9 mouse cellular contexts compared by ENCODE assay signal in the genomic region with DNA sequence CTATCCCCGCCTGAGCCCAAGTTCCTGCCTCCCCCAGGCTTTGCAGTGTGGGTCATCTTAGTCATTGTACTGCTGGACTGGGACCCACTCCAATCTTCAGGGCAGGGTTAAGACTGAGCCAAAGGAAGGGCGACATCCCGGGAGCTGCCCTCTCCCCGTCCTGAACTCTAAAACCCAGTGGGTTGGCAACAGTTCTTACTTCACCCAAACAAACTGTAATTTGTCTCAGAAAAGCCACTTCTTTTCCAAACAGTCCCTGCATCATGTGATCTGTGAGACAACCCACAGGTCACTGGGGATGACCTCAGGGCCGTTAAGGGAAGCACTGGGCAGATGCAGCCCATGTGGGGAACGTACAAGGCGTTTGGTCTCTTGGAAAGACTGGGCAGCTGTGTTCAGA. TPM values are rescaled to one million over a fixed set of nuclear protein-coding genes. Genes with fewer than 3 reads are reported as not detected.
A peak's percentile ranks its signal among the peaks of the same experiment; 100 is the strongest.
DNase-seq lines count a peak whose midpoint lies in the region; ATAC-seq lines count a peak whose summit lies in the region.
"Had no signal": no experiment of that assay in that cellular context is flagged by ENCODE, and none has a peak within 500 bp of the region (broad histone marks: within the 10 kb centered on the region; RNA-seq: fewer than 3 reads in every experiment).

No protein-coding gene starts in this region.

- peaks cover 63% of the 10 kb centered on the region for H3K4me1 ChIP-seq in heart, embryonic 12.5 days (replicated peaks)
- H3K4me1 ChIP-seq in midbrain, embryonic 16.5 days (ENCODE audit: control insufficient read depth, insufficient read depth, low read length): no peaks in the 10 kb centered on the region

- H3K4me2 ChIP-seq in heart, embryonic 12.5 days: no peak overlapping the region
- H3K4me2 ChIP-seq in midbrain, embryonic 16.5 days (ENCODE audit: low read length): no peak overlapping the region
- H3K4me2 ChIP-seq: embryonic facial prominence, embryonic 12.5 days had no signal

- H3K9ac ChIP-seq in heart, embryonic 12.5 days: no peak overlapping the region
- H3K9ac ChIP-seq in midbrain, embryonic 16.5 days (ENCODE audit: low read depth, low read length): no peak overlapping the region
- H3K9ac ChIP-seq: embryonic facial prominence, embryonic 12.5 days had no signal

- H3K9me3 ChIP-seq in heart, embryonic 12.5 days (replicated peaks): no peaks in the 10 kb centered on the region
- no peaks in the 10 kb centered on the region for H3K9me3 ChIP-seq in midbrain, embryonic 16.5 days (replicated peaks; ENCODE audit: control insufficient read depth, low read length, poor library complexity, severe bottlenecking)
- H3K9me3 ChIP-seq: embryonic facial prominence, embryonic 12.5 days had no signal

- H3K36me3 ChIP-seq in heart, embryonic 12.5 days: peaks cover 85% of the 10 kb centered on the region
- no peaks in the 10 kb centered on the region for H3K36me3 ChIP-seq in midbrain, embryonic 16.5 days (ENCODE audit: control insufficient read depth, insufficient read depth, low read length)
- H3K36me3 ChIP-seq: embryonic facial prominence, embryonic 12.5 days had no signal

- 67% methylated on average over 7 of the region's 7 CpGs for WGBS in heart, embryonic 12.5 days
- 63% methylated on average over 7 of the region's 7 CpGs for WGBS in midbrain, embryonic 16.5 days

- H3K4me3 ChIP-seq in heart, embryonic 12.5 days: no peak overlapping the region
- H3K4me3 ChIP-seq in midbrain, embryonic 16.5 days (ENCODE audit: low read depth, low read length): no peak overlapping the region
- H3K4me3 ChIP-seq: embryonic facial prominence, embryonic 12.5 days had no signal

- DNase-seq in heart, adult 11 months: peak; percentile 98
- peak; percentile 50 for DNase-seq in fibroblast of lung, adult 2 months (ENCODE audit: low read depth)
- peak; percentile 79 to 86 for DNase-seq in kidney, postnatal 36 days
- peak; percentile 55 for DNase-seq in skeletal muscle tissue, adult 2 months (ENCODE audit: low read depth, low spot score)
- DNase-seq in layer of hippocampus, adult 9-11 months: no peak
- DNase-seq in right cerebral cortex, postnatal 10 days (ENCODE audit: low spot score in 2 of 2): no peak

- ATAC-seq in heart, embryonic 12.5 days (ENCODE audit: insufficient number of reproducible peaks, low FRiP score): no peak
- no peak for ATAC-seq in midbrain, embryonic 16.5 days

- H3K27ac ChIP-seq in heart, embryonic 12.5 days (ENCODE audit: poor library complexity, severe bottlenecking): no peak overlapping the region
- H3K27ac ChIP-seq in midbrain, embryonic 16.5 days (ENCODE audit: low read length): no peak overlapping the region
- H3K27ac ChIP-seq: embryonic facial prominence, embryonic 12.5 days had no signal

- no peaks in the 10 kb centered on the region for H3K27me3 ChIP-seq in heart, embryonic 12.5 days (replicated peaks)
- H3K27me3 ChIP-seq in midbrain, embryonic 16.5 days (ENCODE audit: control insufficient read depth, insufficient read depth, low read depth, low read length): no peaks in the 10 kb centered on the region
- H3K27me3 ChIP-seq: embryonic facial prominence, embryonic 12.5 days had no signal

RNA-seq across cellular contexts. Expression of gene Tgm2, which starts 10.0 kb away (rescaled TPM):
- 227 and 231 TPM in 2 replicates for polyA plus RNA-seq in heart, embryonic 12.5 days (2016; fragmentation: Nextera tagmentation; extraction: Ambion mirVana)
- polyA plus RNA-seq in midbrain, embryonic 16.5 days (2015; fragmentation: Nextera tagmentation; extraction: Ambion mirVana): 7.0 and 7.1 TPM in 2 replicates

Comparison
In these comparisons a context has a peak if more than half of its experiments do, and no peak if none do; other contexts are left out.
1. DNase-seq: peak in heart, adult 11 months (single experiment), fibroblast of lung, adult 2 months (single experiment), kidney, postnatal 36 days (2 of 2) and skeletal muscle tissue, adult 2 months (single experiment); none in layer of hippocampus, adult 9-11 months (single experiment) and right cerebral cortex, postnatal 10 days (0 of 2).
2. RNA of gene Tgm2, which starts 10.0 kb away (polyA plus RNA-seq): 227 to 231 TPM in heart, embryonic 12.5 days; 7.0 to 7.1 TPM in midbrain, embryonic 16.5 days; every median in the first group is over 10 times any median in the second.